Mouse (Mus musculus): ENCODE data around the gene Agtpbp1.

DNA sequence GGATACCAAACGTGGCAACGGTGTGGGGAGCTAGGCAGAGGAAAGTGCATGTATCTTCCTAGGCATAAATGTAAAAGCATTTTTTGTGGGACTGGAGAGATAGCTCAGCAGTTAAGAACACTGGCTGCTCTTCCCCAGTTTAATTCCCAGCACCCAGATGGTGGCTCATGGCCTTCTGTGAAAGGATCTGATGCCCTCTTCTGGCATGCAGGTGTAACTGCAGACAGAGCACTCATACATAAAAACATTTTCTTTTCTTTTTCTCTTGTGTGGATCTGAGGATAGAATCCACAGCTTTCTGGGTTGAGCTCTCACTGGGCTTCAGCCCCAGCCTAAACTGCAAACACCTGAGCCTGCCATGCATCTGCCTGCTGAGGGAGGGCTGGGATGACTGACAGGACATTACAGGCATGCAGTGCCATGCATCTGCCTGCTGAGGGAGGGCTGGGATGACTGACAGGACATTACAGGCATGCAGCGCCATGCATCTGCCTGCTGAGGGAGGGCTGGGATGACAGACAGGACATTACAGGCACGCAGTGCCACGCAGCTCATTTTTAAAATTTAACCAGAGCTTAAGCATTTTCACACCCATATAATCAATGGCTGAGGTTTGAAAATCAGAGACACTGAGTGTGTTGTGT, 90.3 kb downstream of the Agtpbp1 start:
- TF ChIP-seq POLR2AphosphoS5 (IDR thresholded peaks at IDR 0.05; ENCODE audit: borderline replicate concordance, low read depth, low read length), result no peak
- TF ChIP-seq CTCF (IDR thresholded peaks at IDR 0.05 in 2 of 3, conservative IDR thresholded peaks at IDR 0.05 in 1 of 3; ENCODE audit: control insufficient read depth in 1 of 3, insufficient read depth in 1 of 3, low read depth in 2 of 3, low read length in 3 of 3, poor library complexity in 1 of 3, severe bottlenecking in 1 of 3), result peak; percentile 53 to 81 (median 55)
- TF ChIP-seq TBP (IDR thresholded peaks at IDR 0.05; ENCODE audit: low read depth, low read length), result no peak
- TF ChIP-seq NRF1 (IDR thresholded peaks at IDR 0.05; ENCODE audit: insufficient read depth, low read depth, low read length, poor library complexity, severe bottlenecking), result no peak
- TF ChIP-seq MAX (IDR thresholded peaks at IDR 0.05; ENCODE audit: low read length), result no peak
- TF ChIP-seq MEF2A (IDR thresholded peaks at IDR 0.05; ENCODE audit: extremely low read depth, insufficient replicate concordance, low read depth, low read length, poor library complexity, severe bottlenecking), result no peak
- TF ChIP-seq ZC3H11A (IDR thresholded peaks at IDR 0.05; ENCODE audit: low read depth, low read length), result no peak
- no peak for TF ChIP-seq MYB (IDR thresholded peaks at IDR 0.05; ENCODE audit: low read depth, low read length)
- no peak for TF ChIP-seq KAT2A (conservative IDR thresholded peaks at IDR 0.05; ENCODE audit: low read depth, low read length)
- TF ChIP-seq POLR2A (IDR thresholded peaks at IDR 0.05; ENCODE audit: control insufficient read depth in 1 of 2, insufficient read depth in 1 of 2, low read depth in 1 of 2, low read length in 2 of 2, poor library complexity in 1 of 2), result no peak
- no peak for TF ChIP-seq ZKSCAN1 (IDR thresholded peaks at IDR 0.05; ENCODE audit: low read depth, low read length)
- TF ChIP-seq E2F4 (IDR thresholded peaks at IDR 0.05; ENCODE audit: borderline replicate concordance, low read depth, low read length), result no peak
- TF ChIP-seq UBTF (IDR thresholded peaks at IDR 0.05; ENCODE audit: borderline replicate concordance, insufficient read depth, low read depth, low read length), result no peak
